Mouse (Mus musculus) stomach, postnatal 0 days (tissue): ENCODE results near the gene Mcpt8. TPM values are rescaled to one million over a fixed set of nuclear protein-coding genes. Genes with fewer than 3 reads are reported as not detected.
A peak's percentile ranks its signal among the peaks of the same experiment; 100 is the strongest.

Experiments used
- ATAC-seq: fragments of 200-750 bp; cut with Nextera tagmentation; 2 replicates; pipeline ENCODE4 v1.8.0; 2017; ENCODE audit not compliant: low FRiP score, low TSS enrichment
- DNase-seq: peaks from one replicate; pipeline ENCODE4 v3.0.0-alpha.2; 2016; ENCODE audit warnings: low spot score
- H3K27ac ChIP-seq: fragments of 300-500 bp; sonication (generic); replicated peaks from 2 replicates; pipeline ENCODE4 v1.5.1; 2014; ENCODE audit warnings: mild to moderate bottlenecking, control low read depth
- H3K27me3 ChIP-seq: fragments of 300-500 bp; sonication (generic); 2 replicates; pipeline ENCODE4 v1.6.1; 2014; ENCODE audit warnings: low read length; ENCODE audit not compliant: control insufficient read depth, insufficient read depth
- H3K36me3 ChIP-seq: fragments of 300-500 bp; sonication (generic); 2 replicates; pipeline ENCODE4 v1.6.1; 2014; ENCODE audit warnings: low read length, mixed read lengths; ENCODE audit not compliant: control insufficient read depth, insufficient read depth
- H3K4me1 ChIP-seq: fragments of 300-500 bp; sonication (generic); replicated peaks from 2 replicates; pipeline ENCODE4 v1.6.1; 2014; ENCODE audit warnings: antibody characterized with exemption; ENCODE audit not compliant: control insufficient read depth, insufficient read depth
- H3K4me2 ChIP-seq: fragments of 300-500 bp; sonication (generic); replicated peaks from 2 replicates; pipeline ENCODE4 v1.6.1; 2014; ENCODE audit warnings: low read depth, mild to moderate bottlenecking, control low read depth, moderate library complexity
- H3K4me3 ChIP-seq: fragments of 300-500 bp; sonication (generic); 2 replicates; pipeline ENCODE4 v1.5.1; 2014; ENCODE audit warnings: low read depth, low read length, control low read depth
- H3K9ac ChIP-seq: fragments of 300-500 bp; sonication (generic); 2 replicates; pipeline ENCODE4 v1.6.1; 2014; ENCODE audit warnings: mild to moderate bottlenecking, low read length, control low read depth, mixed read lengths
- H3K9me3 ChIP-seq: fragments of 300-500 bp; sonication (generic); 2 replicates; pipeline ENCODE4 v1.6.1; 2016; ENCODE audit warnings: low read length; ENCODE audit not compliant: control insufficient read depth
- CTCF ChIP-seq: IDR thresholded peaks from 2 replicates; pipeline ENCODE4 v1.5.1; 2016; ENCODE audit warnings: antibody characterized with exemption, low read depth, mild to moderate bottlenecking, moderate library complexity
- EP300 ChIP-seq: optimal IDR thresholded peaks from 2 replicates; pipeline ENCODE3; 2016; ENCODE audit warnings: antibody characterized with exemption
- WGBS: fragments of 180-500 bp; shearing (Covaris S2); extraction: QIAGEN DNeasy Blood & Tissue Kit; methylation state at CpG from one replicate; pipeline ENCODE4 v1.1.7; 2014; 5-methylcytosine and 5-hydroxymethylcytosine counted together
- microRNA-seq: library from miRNA; unstranded; fragments of <30 nt; microRNA quantifications from one replicate; pipeline ENCODE4, GENCODE M21; 2016
- polyA plus RNA-seq: library from polyadenylated mRNA; unstranded; fragments of >200 nt; fragmentation: Nextera tagmentation; extraction: Ambion mirVana; gene quantifications from 2 replicates; pipeline ENCODE4 v1.2.1, GENCODE M21; 2015

The Mcpt8 gene
- polyA plus RNA-seq, 1 experiment from 2014 or later: 0.30 TPM

DNA sequence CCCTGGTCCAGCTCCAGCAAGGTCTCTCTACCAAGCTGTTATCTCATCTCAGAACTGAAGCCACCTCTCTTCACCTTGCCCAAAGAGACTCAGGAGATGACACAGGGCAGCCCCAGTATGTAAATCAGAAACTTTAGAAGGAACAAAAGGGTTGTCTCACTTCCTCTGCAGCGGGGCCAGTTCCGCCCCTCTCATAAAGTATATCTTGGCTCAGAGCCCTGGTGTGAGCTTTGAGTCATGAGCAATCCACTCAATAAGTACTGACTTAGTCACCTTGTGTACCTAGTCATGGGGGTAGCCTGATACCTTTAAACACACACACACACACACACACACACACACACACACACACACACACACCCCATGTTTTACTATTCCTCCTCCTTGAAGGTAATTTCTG is 50.6 kb downstream of the Mcpt8 start:
- TF ChIP-seq CTCF (no peak), EP300 (no peak)
- ATAC-seq (peak; percentile 98), DNase-seq (peak; percentile 77)
- Histone ChIP-seq H3K27ac (no peak overlapping the region), H3K9ac (no peak overlapping the region), H3K4me2 (no peak overlapping the region), H3K36me3 (no peaks in the 10 kb centered on the region), H3K4me1 (no peaks in the 10 kb centered on the region), H3K4me3 (no peak overlapping the region), H3K27me3 (no peaks in the 10 kb centered on the region), H3K9me3 (no peaks in the 10 kb centered on the region)
- 35% methylated on average over 2 of the region's 2 CpGs for WGBS

Small RNA genes within 50 kb of the gene (microRNA-seq; reads per million reads assigned to microRNA genes)
- gene Mir6949: not detected

Other genes with a start within 250 kb of the Mcpt8 start
- 2.8 and 3.2 TPM in 2 replicates for gene Nynrin, start 231.3 kb downstream of the Mcpt8 start, polyA plus RNA-seq
- gene Cbln3, start 200.9 kb downstream of the Mcpt8 start, polyA plus RNA-seq: 0.56 and 0.65 TPM in 2 replicates
- gene Khnyn, start 200.3 kb downstream of the Mcpt8 start, polyA plus RNA-seq: 6.4 and 7.5 TPM in 2 replicates
- gene Sdr39u1, start 185.0 kb downstream of the Mcpt8 start, polyA plus RNA-seq: 48.4 and 52.0 TPM in 2 replicates
- 15.4 and 17.5 TPM in 2 replicates for gene Cma1, start 140.6 kb downstream of the Mcpt8 start, polyA plus RNA-seq
- gene Cma2, start 134.3 kb downstream of the Mcpt8 start, polyA plus RNA-seq: 0.23 TPM in 1 of 2 replicates, not detected in the other
- 0.13 TPM in 1 of 2 replicates, not detected in the other for gene Mcpt1, start 67.3 kb downstream of the Mcpt8 start, polyA plus RNA-seq
- not detected in 2 replicates for gene Mcpt9, start 54.8 kb downstream of the Mcpt8 start, polyA plus RNA-seq
- 1.7 and 1.8 TPM in 2 replicates for gene Mcpt2, start 43.2 kb downstream of the Mcpt8 start, polyA plus RNA-seq
- gene Mcpt4, start 23.0 kb downstream of the Mcpt8 start, polyA plus RNA-seq: 3.7 TPM in 2 replicates
- 0.13 and 0.18 TPM in 2 replicates for gene Ctsg, start 17.3 kb upstream of the Mcpt8 start, polyA plus RNA-seq
- not detected in 2 replicates for gene Gzme, start 35.4 kb upstream of the Mcpt8 start, polyA plus RNA-seq
- gene Gzmd, start 47.3 kb upstream of the Mcpt8 start, polyA plus RNA-seq: not detected in 2 replicates
- gene Gzmg, start 74.3 kb upstream of the Mcpt8 start, polyA plus RNA-seq: not detected in 2 replicates
- not detected in 2 replicates for gene Gzmn, start 89.3 kb upstream of the Mcpt8 start, polyA plus RNA-seq
- gene Gzmf, start 126.1 kb upstream of the Mcpt8 start, polyA plus RNA-seq: not detected in 2 replicates
- gene Gzmc, start 149.4 kb upstream of the Mcpt8 start, polyA plus RNA-seq: 0.11 TPM in 1 of 2 replicates, not detected in the other
- gene Gzmb, start 177.0 kb upstream of the Mcpt8 start, polyA plus RNA-seq: 0.11 and 0.15 TPM in 2 replicates